In genomic region chr14:32190627-32191391, GRCm38 (mm10) we compare ENCODE assay signal across 38 mouse cellular contexts. TPM values are rescaled to one million over a fixed set of nuclear protein-coding genes. Genes with fewer than 3 reads are reported as not detected.
DNase-seq lines count a peak whose midpoint lies in the region; ATAC-seq and TF ChIP-seq lines count a peak whose summit lies in the region.
"Had no signal": no experiment of that assay in that cellular context is flagged by ENCODE, and none has a peak within 500 bp of the region (broad histone marks: within the 10 kb centered on the region; RNA-seq: fewer than 3 reads in every experiment).

No protein-coding gene starts in this region.

- intact Hi-C loops in gastrocnemius, adult 2 months (cut with DNase I), result loop anchor here (5.0 kb wide), 1 partner anchor 69 kb away; no protein-coding TSS in a partner anchor
- intact Hi-C loops in left cerebral cortex, adult 2 months (cut with DNase I), result no loop called here

- no peak overlapping the region for H3K4me3 ChIP-seq in gastrocnemius, adult 2 months
- no peak overlapping the region for H3K4me3 ChIP-seq in intestine, embryonic 14.5 days (ENCODE audit: low read depth, low read length)
- no peak overlapping the region for H3K4me3 ChIP-seq in liver, embryonic 15.5 days (replicated peaks)
- no peak overlapping the region for H3K4me3 ChIP-seq in forebrain, embryonic 15.5 days
- no peak overlapping the region for H3K4me3 ChIP-seq in left cerebral cortex, adult 2 months
- H3K4me3 ChIP-seq: erythroblast, embryonic 14.5 days; hindbrain, embryonic 13.5 days; limb, embryonic 13.5 days; megakaryocyte, embryonic 14.5 days; midbrain, embryonic 13.5 days had no signal

- peaks cover 82% of the 10 kb centered on the region for H3K36me3 ChIP-seq in intestine, embryonic 14.5 days (ENCODE audit: control insufficient read depth, insufficient read depth, low read length)
- H3K36me3 ChIP-seq in liver, embryonic 15.5 days (replicated peaks), result peaks cover 81% of the 10 kb centered on the region
- H3K36me3 ChIP-seq in forebrain, embryonic 15.5 days, result peaks cover 70% of the 10 kb centered on the region

- H3K4me2 ChIP-seq in intestine, embryonic 14.5 days (ENCODE audit: low read length), result 0 out of 2 replicates have a peak overlapping the region, but pooled peaks have one; percentile 11
- no peak overlapping the region for H3K4me2 ChIP-seq in liver, embryonic 15.5 days
- H3K4me2 ChIP-seq in forebrain, embryonic 15.5 days (replicated peaks), result no peak overlapping the region
- H3K4me2 ChIP-seq: heart, embryonic 11.5 days; hindbrain, embryonic 13.5 days; limb, embryonic 13.5 days; midbrain, embryonic 13.5 days had no signal

- no peak for TF ChIP-seq CTCF in gastrocnemius, adult 2 months (IDR thresholded peaks at IDR 0.05)
- TF ChIP-seq CTCF in left cerebral cortex, adult 2 months (IDR thresholded peaks at IDR 0.05), result no peak

- peak; percentile 24 for DNase-seq in gastrocnemius, adult 2 months
- DNase-seq in gastrocnemius, postnatal 25 days, result no peak
- DNase-seq in adrenal gland, postnatal 10 days, result peak; percentile 31
- no peak for DNase-seq in intestine, embryonic 14.5 days (ENCODE audit: low spot score)
- no peak for DNase-seq in layer of hippocampus, postnatal 25 days (ENCODE audit: extremely low spot score in 1 of 2, low spot score in 1 of 2)
- no peak for DNase-seq in left cerebral cortex, adult 2 months (ENCODE audit: extremely low spot score in 1 of 2, low spot score in 2 of 2)
- DNase-seq: cerebellum, adult 2 months; cerebellum, postnatal 14 days; gastrocnemius, postnatal 14 days; heart, adult 18-20 months; heart, postnatal 4 days; kidney, adult 8-10 months; lung, adult 18-20 months; lung, postnatal 4 days; right cerebral cortex, postnatal 25 days; spleen, adult 18-20 months; thymus, adult 2 months had no signal

- H3K27me3 ChIP-seq in intestine, embryonic 14.5 days (replicated peaks; ENCODE audit: control insufficient read depth, insufficient read depth, low read length), result no peaks in the 10 kb centered on the region
- no peaks in the 10 kb centered on the region for H3K27me3 ChIP-seq in liver, embryonic 15.5 days
- no peaks in the 10 kb centered on the region for H3K27me3 ChIP-seq in forebrain, embryonic 15.5 days
- H3K27me3 ChIP-seq: hindbrain, embryonic 13.5 days; limb, embryonic 13.5 days; megakaryocyte, embryonic 14.5 days; midbrain, embryonic 13.5 days had no signal

- H3K27ac ChIP-seq in gastrocnemius, adult 2 months, result no peak overlapping the region
- 0 out of 2 replicates have a peak overlapping the region, but pooled peaks have one; percentile 38 for H3K27ac ChIP-seq in intestine, embryonic 14.5 days (ENCODE audit: low read depth)
- peak overlapping the region; percentile 45 for H3K27ac ChIP-seq in liver, embryonic 15.5 days (replicated peaks)
- H3K27ac ChIP-seq in forebrain, embryonic 15.5 days (replicated peaks), result no peak overlapping the region
- no peak overlapping the region for H3K27ac ChIP-seq in left cerebral cortex, adult 2 months
- H3K27ac ChIP-seq: hindbrain, embryonic 13.5 days; kidney, postnatal 0 days; limb, embryonic 13.5 days; midbrain, embryonic 13.5 days had no signal

- peak; percentile 83 for ATAC-seq in intestine, embryonic 14.5 days (replicated peaks; ENCODE audit: low FRiP score, low TSS enrichment, low read depth)
- peak; percentile 67 for ATAC-seq in liver, embryonic 15.5 days (ENCODE audit: insufficient read depth)
- ATAC-seq in forebrain, embryonic 15.5 days (replicated peaks), result no peak
- ATAC-seq: CD4-positive, CD25-positive, alpha-beta regulatory T cell, adult 4 months; lung, postnatal 0 days; midbrain, embryonic 13.5 days had no signal

- no peak overlapping the region for H3K9ac ChIP-seq in intestine, embryonic 14.5 days (ENCODE audit: low read length)
- H3K9ac ChIP-seq in liver, embryonic 15.5 days, result no peak overlapping the region
- H3K9ac ChIP-seq in forebrain, embryonic 15.5 days (replicated peaks), result no peak overlapping the region
- H3K9ac ChIP-seq: hindbrain, embryonic 13.5 days; limb, embryonic 13.5 days; midbrain, embryonic 13.5 days had no signal

- WGBS in intestine, embryonic 14.5 days, result 70% methylated on average over 6 of the region's 6 CpGs
- WGBS in liver, embryonic 15.5 days (ENCODE audit: insufficient replicate concordance), result 75% methylated on average over 6 of the region's 6 CpGs
- WGBS in forebrain, embryonic 15.5 days, result 92% methylated on average over 6 of the region's 6 CpGs

- H3K4me1 ChIP-seq in intestine, embryonic 14.5 days (replicated peaks; ENCODE audit: control insufficient read depth, insufficient read depth, low read length), result no peaks in the 10 kb centered on the region
- H3K4me1 ChIP-seq in liver, embryonic 15.5 days (replicated peaks), result peaks cover 7% of the 10 kb centered on the region
- no peaks in the 10 kb centered on the region for H3K4me1 ChIP-seq in forebrain, embryonic 15.5 days
- H3K4me1 ChIP-seq: hindbrain, embryonic 13.5 days; limb, embryonic 13.5 days; midbrain, embryonic 13.5 days had no signal

- H3K9me3 ChIP-seq in intestine, embryonic 14.5 days (ENCODE audit: control insufficient read depth, low read length), result no peaks in the 10 kb centered on the region
- no peaks in the 10 kb centered on the region for H3K9me3 ChIP-seq in liver, embryonic 15.5 days (replicated peaks)
- H3K9me3 ChIP-seq in forebrain, embryonic 15.5 days, result no peaks in the 10 kb centered on the region
- H3K9me3 ChIP-seq: hindbrain, embryonic 13.5 days; limb, embryonic 13.5 days; megakaryocyte, embryonic 14.5 days; midbrain, embryonic 13.5 days had no signal

RNA-seq across cellular contexts. Expression of gene Timm23, which starts 10.9 kb away (rescaled TPM):
- 100 to 1,000 TPM; 187 to 209 TPM for total RNA-seq in gastrocnemius, adult 2 months (2021)
- total RNA-seq in gastrocnemius, postnatal 25 days (2021), result 100 to 1,000 TPM; 173 to 190 TPM
- 100 to 1,000 TPM; 159 to 175 TPM for total RNA-seq in adrenal gland, postnatal 10 days (2021)
- 333 and 354 TPM in 2 replicates for polyA plus RNA-seq in intestine, embryonic 14.5 days (2014; fragmentation: Nextera tagmentation; extraction: Ambion mirVana)
- polyA plus RNA-seq in liver, embryonic 15.5 days (2015; fragmentation: Nextera tagmentation; extraction: Ambion mirVana), result 159 and 163 TPM in 2 replicates
- total RNA-seq in layer of hippocampus, postnatal 25 days (2021), result 10 to 100 TPM; 76.2 to 79.4 TPM
- polyA plus RNA-seq in forebrain, embryonic 15.5 days (2015; fragmentation: Nextera tagmentation; extraction: Ambion mirVana), result 221 and 228 TPM in 2 replicates
- 10 to 100 TPM; 56.1 to 75.8 TPM for total RNA-seq in left cerebral cortex, adult 2 months (2021)

RNA-seq across cellular contexts. Expression of gene Parg, which starts 10.9 kb away (rescaled TPM):
- total RNA-seq in gastrocnemius, adult 2 months (2021), result 10 to 100 TPM; 21.4 to 22.0 TPM
- total RNA-seq in gastrocnemius, postnatal 25 days (2021), result 10 to 100 TPM; 16.6 to 20.8 TPM
- 10 to 100 TPM; 50.2 to 54.2 TPM for total RNA-seq in adrenal gland, postnatal 10 days (2021)
- polyA plus RNA-seq in intestine, embryonic 14.5 days (2014; fragmentation: Nextera tagmentation; extraction: Ambion mirVana), result 43.8 and 45.5 TPM in 2 replicates
- 13.0 and 13.1 TPM in 2 replicates for polyA plus RNA-seq in liver, embryonic 15.5 days (2015; fragmentation: Nextera tagmentation; extraction: Ambion mirVana)
- total RNA-seq in layer of hippocampus, postnatal 25 days (2021), result 10 to 100 TPM; 51.4 to 51.9 TPM
- polyA plus RNA-seq in forebrain, embryonic 15.5 days (2015; fragmentation: Nextera tagmentation; extraction: Ambion mirVana), result 39.8 and 41.7 TPM in 2 replicates
- 10 to 100 TPM; 42.5 to 42.8 TPM for total RNA-seq in left cerebral cortex, adult 2 months (2021)

RNA-seq across cellular contexts. Expression of gene Ncoa4, which starts 31.1 kb away (rescaled TPM):
- 10 to 100 TPM; 60.8 to 77.6 TPM for total RNA-seq in gastrocnemius, adult 2 months (2021)
- total RNA-seq in gastrocnemius, postnatal 25 days (2021), result 10 to 100 TPM; 59.2 to 65.4 TPM
- 100 to 1,000 TPM; 154 to 170 TPM for total RNA-seq in adrenal gland, postnatal 10 days (2021)
- 125 TPM in 2 replicates for polyA plus RNA-seq in intestine, embryonic 14.5 days (2014; fragmentation: Nextera tagmentation; extraction: Ambion mirVana)
- polyA plus RNA-seq in liver, embryonic 15.5 days (2015; fragmentation: Nextera tagmentation; extraction: Ambion mirVana), result 332 and 365 TPM in 2 replicates
- total RNA-seq in layer of hippocampus, postnatal 25 days (2021), result 100 to 1,000 TPM; 123 to 130 TPM
- polyA plus RNA-seq in forebrain, embryonic 15.5 days (2015; fragmentation: Nextera tagmentation; extraction: Ambion mirVana), result 103 and 112 TPM in 2 replicates
- total RNA-seq in left cerebral cortex, adult 2 months (2021), result 10 to 100 TPM; 83.6 to 98.8 TPM

RNA-seq across cellular contexts. Expression of gene Msmb, which starts 49.0 kb away (rescaled TPM):
- not detected for total RNA-seq in gastrocnemius, adult 2 months (2021)
- total RNA-seq in gastrocnemius, postnatal 25 days (2021), result not detected
- not detected for total RNA-seq in adrenal gland, postnatal 10 days (2021)
- not detected in 2 replicates for polyA plus RNA-seq in intestine, embryonic 14.5 days (2014; fragmentation: Nextera tagmentation; extraction: Ambion mirVana)
- 0.30 and 0.31 TPM in 2 replicates for polyA plus RNA-seq in liver, embryonic 15.5 days (2015; fragmentation: Nextera tagmentation; extraction: Ambion mirVana)
- not detected for total RNA-seq in layer of hippocampus, postnatal 25 days (2021)
- polyA plus RNA-seq in forebrain, embryonic 15.5 days (2015; fragmentation: Nextera tagmentation; extraction: Ambion mirVana), result not detected in 2 replicates
- not detected for total RNA-seq in left cerebral cortex, adult 2 months (2021)
- total RNA-seq: adrenal gland, postnatal 36 days; gastrocnemius, postnatal 14 days; heart, adult 18-20 months; heart, postnatal 4 days; layer of hippocampus, postnatal 10 days; left cerebral cortex, adult 8-10 months; left cerebral cortex, postnatal 36 days; monocyte, adult 5-6 weeks had no signal
- polyA plus RNA-seq: CD4-positive, CD25-positive, alpha-beta regulatory T cell, adult 4 months; cerebellum, adult 2 months; cortical plate, adult 2 months; embryonic facial prominence, embryonic 14.5 days; erythroblast, embryonic 14.5 days; forebrain, embryonic 11.5 days; heart, embryonic 11.5 days; heart, embryonic 16.5 days; hindbrain, embryonic 13.5 days; kidney, postnatal 0 days; limb, embryonic 13.5 days; lung, postnatal 0 days; midbrain, embryonic 13.5 days; neural tube, embryonic 14.5 days; thymus, adult 2 months had no signal

Comparison
In these comparisons a context has a peak if more than half of its experiments do, and no peak if none do; other contexts are left out.
1. DNase-seq: peak in gastrocnemius, adult 2 months (single experiment) and adrenal gland, postnatal 10 days (single experiment); none in gastrocnemius, postnatal 25 days (single experiment), intestine, embryonic 14.5 days (single experiment), layer of hippocampus, postnatal 25 days (0 of 2) and left cerebral cortex, adult 2 months (0 of 2).
2. H3K27ac ChIP-seq: peak in intestine, embryonic 14.5 days (single experiment) and liver, embryonic 15.5 days (single experiment); none in gastrocnemius, adult 2 months (single experiment), forebrain, embryonic 15.5 days (single experiment) and left cerebral cortex, adult 2 months (single experiment).